Mouse (Mus musculus) gastrocnemius, postnatal 25 days (tissue): Measurements from ENCODE around the gene S100a4. TPM values are rescaled to one million over a fixed set of nuclear protein-coding genes. Genes with fewer than 3 reads are reported as not detected.

Source experiments
- DNase-seq: peaks from one replicate; pipeline ENCODE4 v3.0.0; 2022
- total RNA-seq, 2 experiments: library from RNA; stranded (reverse); gene quantifications; 1 replicate in 1 of 2; 2 replicates in 1 of 2; pipeline ENCODE4 v1.2.3; 2021

Gene S100a4
- total RNA-seq, 2 experiments from 2014 or later = 11.3 to 23.2 TPM

DNA sequence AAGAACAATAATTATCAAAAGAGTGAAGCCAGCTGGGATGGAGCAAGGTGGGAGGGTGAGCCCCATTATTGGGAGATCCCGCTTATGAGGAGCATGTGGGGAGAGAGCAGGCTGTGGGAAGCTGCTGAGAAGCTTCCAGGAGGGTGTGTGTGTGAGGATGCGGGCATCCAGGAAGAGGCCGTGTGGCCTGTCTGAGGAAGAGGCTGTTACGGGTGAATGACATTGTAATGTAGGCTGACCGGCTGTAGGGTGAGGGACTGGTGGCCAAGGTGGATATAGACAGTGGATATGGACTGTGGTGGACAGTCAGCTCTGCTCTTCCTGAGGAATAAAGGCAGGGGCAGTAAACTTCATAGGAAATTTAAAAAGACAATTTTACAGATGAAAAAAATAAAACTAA, 21.9 kb downstream of the S100a4 start:
- no peak for DNase-seq

DNA sequence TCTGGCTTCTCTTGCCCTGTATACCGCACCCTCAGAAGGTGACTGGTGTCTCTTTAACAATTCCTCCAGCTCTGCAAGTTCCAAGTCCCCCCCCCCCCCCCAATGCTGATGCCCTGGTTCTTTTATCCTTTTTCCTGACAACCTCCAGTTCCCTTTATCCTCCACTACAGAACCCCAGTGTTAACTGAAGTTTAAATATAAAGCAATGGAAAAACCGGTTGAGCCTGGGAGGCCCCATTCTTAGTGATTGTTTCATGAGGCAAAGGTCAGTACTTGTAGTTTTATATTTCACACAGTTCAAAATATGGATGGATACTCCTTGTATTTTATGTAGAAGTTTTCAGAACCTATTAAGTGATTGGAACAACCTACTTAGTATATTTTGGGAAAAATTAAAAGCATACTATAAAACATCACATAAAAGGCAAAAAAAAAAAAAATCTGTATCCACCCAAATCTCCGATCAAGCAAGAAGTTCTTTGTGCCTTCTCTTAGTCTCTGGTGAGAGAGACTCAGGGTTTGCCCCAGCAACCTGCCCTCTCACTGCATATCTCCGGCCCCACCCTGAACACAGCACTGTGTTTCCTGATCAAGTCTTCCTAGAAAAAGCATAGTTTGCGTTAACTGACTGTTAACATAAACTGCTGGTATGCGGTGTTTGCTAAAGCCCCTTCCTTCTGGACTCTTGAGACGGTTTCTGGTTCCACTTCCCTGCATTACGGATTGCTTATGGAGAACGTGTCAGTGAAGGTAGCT, 22.9 kb downstream of the S100a4 start:
- no peak for DNase-seq

DNA sequence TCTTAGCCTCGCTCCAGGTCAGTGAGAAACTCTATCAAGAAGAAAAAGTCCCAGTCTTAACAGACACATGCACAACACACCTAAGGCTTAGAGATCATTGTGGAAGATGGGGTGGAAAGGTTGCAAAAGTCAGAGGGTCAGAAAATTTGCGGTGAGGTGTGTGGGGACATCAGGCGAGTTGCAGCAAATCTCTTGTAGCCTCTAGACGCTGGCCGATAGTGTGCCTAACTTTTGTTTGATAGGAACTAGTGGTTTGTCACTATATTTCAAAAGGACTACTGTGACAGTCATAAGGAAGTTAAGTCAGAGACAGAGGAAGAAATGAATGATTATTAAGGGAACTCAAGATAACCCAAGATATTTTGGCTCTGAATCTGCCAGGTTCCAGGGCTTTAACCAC, 23.8 kb downstream of the S100a4 start:
- DNase-seq = no peak

DNA sequence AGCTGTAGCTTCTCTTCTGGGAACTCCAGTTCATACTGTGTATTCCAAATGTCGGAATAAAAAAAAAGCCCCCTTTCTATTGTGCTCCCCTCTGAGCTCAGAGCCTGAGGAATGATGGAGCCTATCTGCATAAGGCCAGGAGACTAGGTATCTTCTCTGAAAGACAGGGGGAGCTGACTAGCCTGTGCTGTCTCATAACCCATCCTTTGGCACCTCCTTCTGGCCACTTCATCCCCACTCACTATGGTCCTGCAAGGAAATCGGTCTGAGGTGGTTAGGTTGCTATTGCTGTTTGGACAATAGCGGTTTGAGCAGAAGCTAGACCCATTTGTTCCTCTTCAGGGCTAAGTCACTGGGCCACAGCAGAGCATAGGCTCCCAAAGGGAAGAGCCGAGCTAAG, 24.2 kb downstream of the S100a4 start:
- DNase-seq = no peak

DNA sequence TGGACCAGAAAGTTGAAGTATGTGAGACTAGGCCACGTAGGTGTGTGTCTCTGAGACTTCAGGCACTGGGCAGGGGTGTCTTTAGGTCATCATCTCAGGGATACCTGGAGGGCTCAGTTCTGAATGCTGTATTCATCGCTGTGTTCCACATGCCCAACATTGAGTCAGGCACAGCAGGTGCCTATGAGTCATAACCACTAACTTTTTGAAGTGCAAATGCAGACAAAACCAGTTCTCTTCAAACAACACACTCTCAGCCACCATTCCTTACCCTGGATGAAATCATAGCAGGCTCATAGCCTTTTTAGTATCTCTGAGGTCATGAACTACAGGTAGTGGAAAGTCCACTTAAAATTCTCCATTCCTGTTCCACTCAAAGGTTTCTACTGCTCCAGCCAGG, 25.7 kb downstream of the S100a4 start:
- DNase-seq = no peak

DNA sequence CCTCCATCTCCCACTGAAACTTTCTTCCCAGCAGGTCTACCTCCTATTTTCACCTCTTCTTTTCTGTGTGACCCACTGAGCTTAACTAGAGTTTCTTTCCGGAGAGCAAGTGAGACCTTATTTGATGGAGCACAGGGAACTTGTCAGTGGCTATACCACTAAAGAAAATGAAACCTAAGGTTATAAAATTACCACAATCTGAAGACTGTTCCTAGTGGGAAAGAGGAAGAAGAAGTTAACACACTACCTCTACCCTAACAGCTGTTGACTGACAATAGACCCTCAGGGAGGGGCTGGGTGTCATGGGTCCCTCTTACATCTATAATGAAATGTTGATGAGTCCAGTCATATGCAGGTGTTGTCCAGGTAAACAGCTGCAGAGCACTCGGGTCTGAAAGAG, 28.4 kb downstream of the S100a4 start:
- no peak for DNase-seq

DNA sequence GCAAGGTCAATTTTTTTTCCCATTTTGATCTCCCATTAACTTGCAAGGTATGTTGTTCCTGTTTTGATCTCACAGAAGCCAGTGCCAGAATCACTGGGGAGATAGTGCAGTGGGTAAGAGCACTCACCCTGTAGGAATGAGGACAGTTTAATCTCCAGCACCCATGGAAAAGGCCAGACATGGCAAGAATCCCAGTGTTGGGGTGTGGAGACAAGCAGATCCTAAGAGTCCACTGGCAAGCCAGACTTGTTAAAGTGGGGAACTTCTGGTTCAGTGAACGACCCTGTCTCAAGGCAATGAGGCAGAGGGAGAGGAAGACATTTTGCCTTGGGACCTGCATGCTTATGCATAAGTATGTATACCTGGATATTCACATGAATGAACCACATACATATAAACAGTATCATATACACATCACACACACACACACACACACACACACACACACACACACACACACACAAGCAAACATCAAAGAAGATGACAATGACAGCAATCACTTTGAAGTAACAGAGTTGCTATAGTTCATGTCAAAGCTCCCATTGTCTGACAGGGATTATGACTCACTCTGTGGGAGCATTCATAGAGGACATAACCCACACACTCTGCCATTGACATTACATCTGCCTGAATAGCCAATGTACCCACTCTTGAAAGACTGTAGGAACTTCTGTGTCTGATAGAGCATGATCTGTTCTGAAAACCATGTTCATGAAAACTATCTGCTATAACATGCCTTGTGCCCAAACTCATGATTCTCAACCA, 35.1 kb downstream of the S100a4 start:
- DNase-seq = no peak

DNA sequence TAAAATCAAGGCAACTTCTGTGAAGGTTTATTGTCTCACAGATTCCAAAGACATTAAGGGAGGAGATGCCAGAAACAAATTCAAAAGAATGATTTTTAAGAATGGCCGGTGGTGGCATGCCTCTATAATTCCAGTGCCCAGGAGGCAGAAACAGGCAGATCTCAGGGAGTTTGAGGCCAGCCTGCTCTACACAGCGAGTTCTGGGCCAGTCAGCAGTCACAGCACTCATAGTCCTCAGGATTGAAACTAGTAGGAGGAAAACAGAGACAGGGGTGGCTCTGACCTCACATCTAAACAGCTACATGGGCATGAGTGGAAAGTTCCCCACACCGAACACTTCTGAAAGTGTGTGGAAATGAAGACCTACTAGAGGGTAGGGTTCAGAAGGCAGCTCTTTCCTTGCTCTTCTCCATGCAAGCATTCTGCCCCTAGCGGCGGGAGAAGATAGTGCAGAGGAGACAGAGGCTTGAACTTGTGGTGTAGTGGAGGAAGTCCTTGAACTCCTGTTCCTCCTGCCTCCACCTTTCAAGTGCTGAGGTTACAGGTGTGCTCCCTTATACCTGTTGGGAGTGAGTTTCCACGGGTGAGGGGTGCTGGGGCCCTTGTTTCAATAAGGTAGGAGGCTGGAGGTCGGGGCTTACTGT, 36.1 kb downstream of the S100a4 start:
- DNase-seq = no peak

DNA sequence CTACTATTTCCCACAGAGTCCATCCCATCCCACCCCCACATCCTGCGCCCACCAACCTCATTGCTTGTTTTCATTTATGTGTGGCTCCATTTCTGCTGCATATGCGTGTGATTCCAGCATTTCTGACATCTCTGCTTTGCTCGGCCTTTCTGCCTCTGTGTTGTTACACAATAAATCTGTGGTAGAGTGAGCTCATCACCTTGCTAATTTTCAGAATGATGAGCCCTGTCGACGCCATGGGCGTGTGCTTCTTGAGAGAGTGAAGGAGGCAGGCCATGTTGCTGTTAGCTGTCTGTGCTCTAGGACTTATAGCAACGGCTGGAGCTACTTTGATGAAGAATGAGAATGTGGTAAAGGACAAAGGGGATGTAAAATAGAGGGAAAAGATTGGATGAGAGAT, 37.4 kb downstream of the S100a4 start:
- DNase-seq = no peak

DNA sequence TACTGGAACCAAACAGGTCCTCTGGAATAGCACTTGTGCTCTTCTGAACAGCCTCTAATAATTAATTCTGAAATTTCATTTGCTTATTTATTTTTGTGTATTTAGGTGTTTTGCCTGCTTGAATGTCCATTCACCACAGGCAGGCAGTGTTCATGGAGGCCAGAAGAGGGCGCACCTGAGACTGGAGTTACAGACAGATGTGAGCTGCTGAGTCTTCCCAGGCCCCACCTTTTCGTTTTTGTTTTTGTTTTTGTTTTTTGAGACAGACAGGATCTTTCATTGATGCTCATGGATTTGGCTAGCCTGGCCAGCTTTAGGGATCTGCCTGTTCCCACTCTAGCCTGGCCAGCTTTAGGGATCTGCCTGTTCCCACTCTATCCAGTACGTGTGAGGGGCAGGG, 40.6 kb downstream of the S100a4 start:
- no peak for DNase-seq

DNA sequence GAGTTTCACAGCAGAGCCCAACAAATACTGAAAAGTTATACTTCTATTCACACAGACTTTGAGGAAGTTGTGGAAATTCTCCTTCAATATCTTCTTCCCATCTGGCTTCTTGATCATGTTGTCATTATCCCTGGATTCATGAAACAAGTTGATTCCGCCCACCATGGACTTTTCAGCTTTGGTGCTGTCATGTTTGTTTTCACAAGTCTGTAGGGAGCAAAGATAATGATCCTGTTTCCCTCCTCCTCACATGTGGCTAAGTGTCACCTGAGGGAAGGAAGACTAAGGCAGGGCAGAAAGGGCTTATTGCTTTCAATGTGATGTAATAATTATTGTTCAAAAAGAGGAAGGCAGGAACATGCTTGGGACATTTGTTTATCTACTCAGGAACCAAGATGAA, 43.7 kb downstream of the S100a4 start:
- no peak for DNase-seq

DNA sequence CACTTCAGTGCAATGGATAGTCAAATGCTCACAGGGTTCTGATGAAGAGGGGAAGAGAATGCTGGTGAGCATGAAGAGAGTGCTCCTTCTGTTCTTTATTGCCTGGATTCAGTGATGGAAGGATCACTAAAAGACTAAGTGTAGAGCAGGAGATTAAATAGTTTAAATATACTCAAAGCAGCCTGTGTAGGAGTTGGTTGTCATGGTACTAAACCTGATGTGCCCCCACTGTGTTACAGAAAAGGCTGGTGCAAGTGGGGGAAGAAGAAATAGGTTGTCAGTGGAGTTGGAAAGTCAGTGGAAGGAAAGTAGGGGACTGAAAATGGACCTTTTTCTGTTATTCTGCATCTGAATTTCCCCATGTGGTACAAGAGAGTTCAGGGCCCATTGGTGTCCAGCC, 45.4 kb downstream of the S100a4 start:
- no peak for DNase-seq

DNA sequence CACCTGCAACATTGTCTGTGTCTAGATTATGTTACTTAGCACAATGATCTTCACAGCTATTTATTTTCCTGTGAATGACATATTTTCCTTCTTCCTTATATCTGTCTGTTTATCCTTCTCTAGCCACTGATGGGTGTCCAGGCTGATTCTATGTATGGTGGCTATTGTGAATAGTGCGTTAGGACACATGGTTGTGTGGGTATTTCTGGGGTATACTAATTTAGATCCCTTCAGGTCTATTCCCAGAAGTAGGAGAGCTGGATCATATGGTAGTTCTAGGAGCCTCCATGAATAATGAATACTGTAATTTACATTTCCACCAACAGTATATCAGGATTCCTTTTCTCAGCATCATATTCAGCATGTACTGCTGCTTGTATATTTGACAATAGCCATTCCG, 46.3 kb downstream of the S100a4 start:
- DNase-seq = no peak

DNA sequence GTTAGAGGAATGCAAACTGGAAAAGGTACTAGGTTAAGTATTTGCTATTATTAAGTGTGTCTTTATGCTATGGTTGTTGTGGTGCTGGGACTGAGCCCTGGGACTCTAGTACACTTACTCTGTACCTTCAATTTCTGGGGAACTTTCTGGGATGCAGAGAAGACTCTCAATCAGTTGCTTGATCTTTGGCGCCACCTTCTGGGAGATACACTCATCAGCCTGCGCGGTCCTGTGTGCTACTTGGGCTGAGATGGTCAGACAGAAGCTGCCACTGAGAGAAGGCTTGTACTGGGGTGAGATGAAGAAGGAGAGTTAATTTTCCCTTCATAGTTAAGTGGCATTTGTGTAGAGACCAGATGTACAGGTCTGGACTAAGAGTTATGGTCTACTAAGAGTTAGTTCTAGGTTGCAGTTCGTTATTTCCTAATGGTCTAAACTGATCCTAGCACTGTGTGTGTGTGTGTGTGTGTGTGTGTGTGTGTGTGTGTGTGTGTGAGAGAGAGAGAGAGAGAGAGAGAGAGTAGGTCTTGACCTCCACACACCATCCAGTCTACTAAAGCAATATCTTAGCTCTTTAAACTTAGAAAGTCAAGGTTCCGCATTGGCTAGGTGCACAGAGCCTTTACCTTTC, 49.4 kb downstream of the S100a4 start:
- DNase-seq = peak; percentile 30

DNA sequence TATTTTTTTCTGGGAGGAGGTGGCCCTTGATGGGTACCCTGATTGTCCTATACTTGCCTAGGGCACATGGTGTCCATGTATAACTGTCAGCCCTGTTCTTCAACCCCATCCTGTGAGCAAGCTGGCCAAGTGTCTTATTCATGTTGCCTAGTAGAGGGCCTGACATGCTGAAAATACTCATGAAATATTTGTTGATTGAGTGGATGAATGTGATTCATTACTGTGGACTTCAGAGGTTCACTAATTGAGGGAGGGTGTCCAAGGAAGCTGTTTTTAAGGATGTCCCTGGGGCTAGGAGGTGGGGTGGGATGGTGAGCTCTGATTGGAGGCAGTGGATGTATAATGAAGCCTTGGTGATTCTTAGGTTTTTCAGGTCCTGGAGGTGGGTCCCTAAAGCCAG, 50.1 kb downstream of the S100a4 start, which contains the start of gene S100a7a:
TSS of gene S100a7a (plus strand) at position 301 of the 400 bp plus-strand sequence.
- DNase-seq = no peak

Other genes with a start within 250 kb of the S100a4 start
- 1 to 10 TPM; 1.5 to 1.7 TPM for gene Slc27a3, start 213.8 kb upstream of the S100a4 start, total RNA-seq
- 10 to 100 TPM; 14.5 to 15.9 TPM for gene Ints3, start 170.1 kb upstream of the S100a4 start, total RNA-seq
- 10 to 100 TPM in 1 of 2 experiments, 1 to 10 TPM in 1; 7.7 to 10.8 TPM for gene Npr1, start 137.9 kb upstream of the S100a4 start, total RNA-seq
- gene Ilf2, start 127.6 kb upstream of the S100a4 start, total RNA-seq = 10 to 100 TPM; 23.4 to 25.6 TPM
- gene Snapin, start 112.7 kb upstream of the S100a4 start, total RNA-seq = 10 to 100 TPM; 57.4 to 60.0 TPM
- 10 to 100 TPM; 86.0 to 86.1 TPM for gene Chtop, start 94.3 kb upstream of the S100a4 start, total RNA-seq
- 100 to 1,000 TPM; 112 to 150 TPM for gene S100a1, start 89.4 kb upstream of the S100a4 start, total RNA-seq
- gene S100a13, start 89.3 kb upstream of the S100a4 start, total RNA-seq = 10 to 100 TPM in 1 of 2 experiments, 1 to 10 TPM in 1; 9.5 to 16.8 TPM
- gene S100a14, start 76.9 kb upstream of the S100a4 start, total RNA-seq = under 1 TPM; 0.29 to 0.67 TPM
- 10 to 100 TPM; 62.7 to 69.8 TPM for gene S100a16, start 66.5 kb upstream of the S100a4 start, total RNA-seq
- not detected for gene S100a3, start 43.2 kb upstream of the S100a4 start, total RNA-seq
- not detected for gene S100a2, start 13.5 kb upstream of the S100a4 start, total RNA-seq
- gene Gm42674, start 1.9 kb upstream of the S100a4 start, total RNA-seq = not detected
- not detected for gene S100a5, start 4.8 kb downstream of the S100a4 start, total RNA-seq
- 100 to 1,000 TPM in 1 of 2 experiments, 10 to 100 TPM in 1; 65.8 to 112 TPM for gene S100a6, start 9.1 kb downstream of the S100a4 start, total RNA-seq
- under 1 TPM; 0.20 to 0.43 TPM for gene S100a7a, start 50.2 kb downstream of the S100a4 start, total RNA-seq
- gene S100a8, start 65.2 kb downstream of the S100a4 start, total RNA-seq = not detected
- gene S100a9, start 92.0 kb downstream of the S100a4 start, total RNA-seq = under 1 TPM in 1 of 2 experiments, not detected in 1; 0.59 TPM
- not detected for gene Pglyrp4, start 123.1 kb downstream of the S100a4 start, total RNA-seq
- gene Gm5849, start 174.1 kb downstream of the S100a4 start, total RNA-seq = not detected